Mouse (Mus musculus) neural tube, embryonic 11.5 days (tissue): ENCODE data around the gene Phyh. TPM values are rescaled to one million over a fixed set of nuclear protein-coding genes. Genes with fewer than 3 reads are reported as not detected.

Source experiments
- ATAC-seq: fragments of 200-750 bp; cut with Nextera tagmentation; 2 replicates; pipeline ENCODE4 v1.8.0; 2017; ENCODE audit warnings: moderate number of reproducible peaks, mild to moderate bottlenecking, moderate TSS enrichment, moderate library complexity; ENCODE audit not compliant: insufficient read depth, low FRiP score, low TSS enrichment
- DNase-seq: peaks from one replicate; pipeline ENCODE4 v3.0.0-alpha.2; 2015; ENCODE audit warnings: low spot score
- H3K27ac ChIP-seq: fragments of 300-500 bp; sonication (generic); 2 replicates; pipeline ENCODE4 v1.5.1; 2014; ENCODE audit warnings: low read depth, mild to moderate bottlenecking, low read length
- H3K27me3 ChIP-seq: fragments of 300-500 bp; sonication (generic); 2 replicates; pipeline ENCODE4 v1.6.1; 2014; ENCODE audit warnings: mild to moderate bottlenecking, low read length, mixed read lengths; ENCODE audit not compliant: control insufficient read depth, insufficient read depth
- H3K36me3 ChIP-seq: fragments of 300-500 bp; sonication (generic); 2 replicates; pipeline ENCODE4 v1.6.1; 2014; ENCODE audit warnings: mild to moderate bottlenecking, low read length, moderate library complexity, mixed read lengths; ENCODE audit not compliant: control insufficient read depth, insufficient read depth
- H3K4me1 ChIP-seq: fragments of 300-500 bp; sonication (generic); 2 replicates; pipeline ENCODE4 v1.6.1; 2014; ENCODE audit warnings: low read length, mixed read lengths; ENCODE audit not compliant: control insufficient read depth, insufficient read depth
- H3K4me2 ChIP-seq: fragments of 300-500 bp; sonication (generic); 2 replicates; pipeline ENCODE4 v1.6.1; 2014; ENCODE audit warnings: low read depth, mild to moderate bottlenecking, moderate library complexity
- H3K4me3 ChIP-seq: fragments of 300-500 bp; sonication (generic); 2 replicates; pipeline ENCODE4 v1.5.1; 2014; ENCODE audit warnings: low read depth, low read length
- H3K9ac ChIP-seq: fragments of 300-500 bp; sonication (generic); 2 replicates; pipeline ENCODE4 v1.6.1; 2014; ENCODE audit warnings: mild to moderate bottlenecking, low read length
- H3K9me3 ChIP-seq: fragments of 300-500 bp; sonication (generic); 2 replicates; pipeline ENCODE4 v1.6.1; 2016; ENCODE audit warnings: low read length; ENCODE audit not compliant: control insufficient read depth
- whole genome bisulfite sequencing: fragments of 180-500 bp; shearing (Covaris S2); extraction: QIAGEN DNeasy Blood & Tissue Kit; methylation state at CpG from one replicate; pipeline ENCODE4 v1.1.7; 2014; 5-methylcytosine and 5-hydroxymethylcytosine counted together
- polyA plus RNA-seq: library from polyadenylated mRNA; unstranded; fragments of >200 nt; fragmentation: Nextera tagmentation; extraction: Ambion mirVana; gene quantifications from 2 replicates; pipeline ENCODE4 v1.2.1, GENCODE M21; 2014

The Phyh gene
- polyA plus RNA-seq, 1 experiment from 2014 or later = 39.5 TPM

GRCm38 (mm10) chr2:4909909-4910308 is 8.9 kb upstream of the Phyh start:
- DNase-seq = no peak
- no peak overlapping the region for H3K9ac ChIP-seq
- WGBS = 79% methylated on average over 6 of the region's 6 CpGs
- ATAC-seq = no peak
- no peaks in the 10 kb centered on the region for H3K27me3 ChIP-seq
- no peak overlapping the region for H3K4me3 ChIP-seq
- no peaks in the 10 kb centered on the region for H3K9me3 ChIP-seq
- H3K4me1 ChIP-seq = no peaks in the 10 kb centered on the region
- H3K27ac ChIP-seq = no peak overlapping the region
- H3K4me2 ChIP-seq = no peak overlapping the region
- peaks cover 13% of the 10 kb centered on the region for H3K36me3 ChIP-seq

DNA sequence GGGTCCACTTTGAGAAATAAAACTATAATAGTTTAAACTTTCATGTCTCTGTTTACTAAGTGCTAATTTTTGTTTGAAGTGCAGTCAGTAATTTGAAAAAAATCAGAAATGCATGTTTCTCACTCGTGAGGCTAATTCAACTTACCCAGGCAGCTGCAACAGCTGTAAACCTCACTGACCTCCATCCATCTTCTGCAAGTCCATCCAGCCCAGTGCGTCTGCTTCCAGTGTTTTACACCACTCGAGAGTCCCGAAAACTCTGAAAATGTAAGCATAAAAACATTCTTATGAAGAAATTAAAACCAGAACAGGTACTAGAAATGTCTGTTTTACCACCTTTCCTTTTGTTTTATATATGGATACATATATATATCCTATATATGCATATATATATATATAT is 8.3 kb upstream of the Phyh start:
- H3K4me3 ChIP-seq = no peak overlapping the region
- no peaks in the 10 kb centered on the region for H3K4me1 ChIP-seq
- no peaks in the 10 kb centered on the region for H3K9me3 ChIP-seq
- no peak overlapping the region for H3K9ac ChIP-seq
- no peaks in the 10 kb centered on the region for H3K27me3 ChIP-seq
- no peak overlapping the region for H3K27ac ChIP-seq
- no peak for DNase-seq
- H3K4me2 ChIP-seq = no peak overlapping the region
- H3K36me3 ChIP-seq = peaks cover 11% of the 10 kb centered on the region
- ATAC-seq = no peak
- WGBS = 79% methylated on average over 4 of the region's 4 CpGs

- no peak overlapping the region for H3K4me2 ChIP-seq
- no peaks in the 10 kb centered on the region for H3K27me3 ChIP-seq
- H3K4me1 ChIP-seq = no peaks in the 10 kb centered on the region
- DNase-seq = no peak
- 76% methylated on average over 7 of the region's 7 CpGs for WGBS
- no peak for ATAC-seq
- H3K36me3 ChIP-seq = no peaks in the 10 kb centered on the region
- H3K9me3 ChIP-seq = no peaks in the 10 kb centered on the region
- no peak overlapping the region for H3K9ac ChIP-seq
- H3K27ac ChIP-seq = no peak overlapping the region
- no peak overlapping the region for H3K4me3 ChIP-seq
Measured at GRCm38 (mm10) chr2:4913949-4914348, 4.9 kb upstream of the Phyh start.

GRCm38 (mm10) chr2:4916037-4916436 is 2.8 kb upstream of the Phyh start:
- H3K4me3 ChIP-seq = no peak overlapping the region
- 85% methylated on average over 5 of the region's 6 CpGs for WGBS
- H3K4me1 ChIP-seq = no peaks in the 10 kb centered on the region; the same call in 1 of the 2 replicates
- H3K36me3 ChIP-seq = no peaks in the 10 kb centered on the region
- ATAC-seq (no peak), DNase-seq (no peak)
- no peaks in the 10 kb centered on the region for H3K27me3 ChIP-seq
- no peak overlapping the region for H3K9ac ChIP-seq
- H3K9me3 ChIP-seq = no peaks in the 10 kb centered on the region
- H3K27ac ChIP-seq = no peak overlapping the region
- H3K4me2 ChIP-seq = no peak overlapping the region

DNA sequence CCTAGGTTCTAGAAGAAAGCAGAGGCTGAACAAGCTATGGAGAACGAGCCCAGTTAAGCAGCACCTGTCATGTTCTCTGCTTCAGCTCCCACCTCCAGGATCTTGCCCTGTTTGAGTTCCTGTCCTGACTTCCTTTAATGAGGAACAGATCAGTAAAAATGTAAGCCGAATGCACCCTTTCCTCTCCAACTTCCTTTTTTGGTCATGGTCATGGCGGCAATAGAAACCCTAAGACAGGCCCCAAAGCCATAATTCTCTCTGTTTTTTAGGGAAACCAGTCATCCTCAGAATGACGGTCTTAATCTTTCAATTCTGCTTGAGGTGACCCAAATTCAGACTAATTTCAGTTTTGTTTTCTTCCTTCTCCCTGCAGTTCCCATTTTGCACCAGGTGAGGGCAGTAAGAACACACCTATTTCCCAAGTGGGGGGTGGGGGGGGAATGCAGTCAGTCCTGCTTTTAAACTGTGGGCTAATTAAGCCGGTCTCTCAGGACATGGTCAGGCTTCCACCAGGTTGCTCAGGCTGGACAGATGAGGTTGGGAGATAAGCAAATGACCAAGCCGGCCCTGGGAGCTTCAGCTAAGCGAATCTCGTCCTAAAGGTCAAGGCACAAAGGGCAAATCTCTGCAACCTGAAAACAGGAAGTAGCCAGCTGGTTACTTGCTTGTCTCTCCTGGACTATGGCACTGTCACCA is 1.3 kb upstream of the Phyh start:
- no peaks in the 10 kb centered on the region; the same call in 1 of the 2 replicates for H3K4me1 ChIP-seq
- no peak overlapping the region for H3K4me3 ChIP-seq
- H3K9ac ChIP-seq = no peak overlapping the region
- H3K27ac ChIP-seq = no peak overlapping the region
- H3K4me2 ChIP-seq = no peak overlapping the region
- no peaks in the 10 kb centered on the region for H3K9me3 ChIP-seq
- ATAC-seq (no peak), DNase-seq (peak; percentile 65)
- H3K36me3 ChIP-seq = no peaks in the 10 kb centered on the region
- 22% methylated on average over 8 of the region's 8 CpGs for WGBS
- no peaks in the 10 kb centered on the region for H3K27me3 ChIP-seq

GRCm38 (mm10) chr2:4921019-4921418 is 2.2 kb downstream of the Phyh start:
- WGBS = 73% methylated on average over 5 of the region's 5 CpGs
- H3K4me1 ChIP-seq = no peaks in the 10 kb centered on the region; the same call in 1 of the 2 replicates
- no peak for DNase-seq
- no peak overlapping the region for H3K9ac ChIP-seq
- H3K36me3 ChIP-seq = no peaks in the 10 kb centered on the region
- no peak overlapping the region for H3K4me3 ChIP-seq
- no peaks in the 10 kb centered on the region for H3K27me3 ChIP-seq
- H3K27ac ChIP-seq = no peak overlapping the region
- no peaks in the 10 kb centered on the region for H3K9me3 ChIP-seq
- H3K4me2 ChIP-seq = no peak overlapping the region
- no peak for ATAC-seq

- no peaks in the 10 kb centered on the region for H3K27me3 ChIP-seq
- H3K36me3 ChIP-seq = no peaks in the 10 kb centered on the region
- no peaks in the 10 kb centered on the region for H3K9me3 ChIP-seq
- H3K4me2 ChIP-seq = no peak overlapping the region
- ATAC-seq = no peak
- WGBS = 75% methylated on average over 7 of the region's 7 CpGs
- H3K4me3 ChIP-seq = no peak overlapping the region
- no peak for DNase-seq
- no peaks in the 10 kb centered on the region; the same call in 1 of the 2 replicates for H3K4me1 ChIP-seq
- no peak overlapping the region for H3K9ac ChIP-seq
- no peak overlapping the region for H3K27ac ChIP-seq
Measured at GRCm38 (mm10) chr2:4922476-4923164, 3.8 kb downstream of the Phyh start.

GRCm38 (mm10) chr2:4927391-4927790 is 8.6 kb downstream of the Phyh start:
- WGBS = 92% methylated on average over 3 of the region's 3 CpGs
- Histone ChIP-seq H3K4me3 (no peak overlapping the region), H3K36me3 (0 out of 2 replicates have a peak, but pooled peaks cover 2% of the 10 kb centered on the region), H3K27ac (no peak overlapping the region), H3K27me3 (no peaks in the 10 kb centered on the region), H3K4me2 (no peak overlapping the region), H3K4me1 (no peaks in the 10 kb centered on the region), H3K9ac (no peak overlapping the region), H3K9me3 (no peaks in the 10 kb centered on the region)
- DNase-seq (no peak), ATAC-seq (no peak)

- 84% methylated on average over 2 of the region's 2 CpGs for WGBS
- no peaks in the 10 kb centered on the region for H3K4me1 ChIP-seq
- H3K4me2 ChIP-seq = no peak overlapping the region
- H3K27me3 ChIP-seq = no peaks in the 10 kb centered on the region
- no peak overlapping the region for H3K27ac ChIP-seq
- H3K36me3 ChIP-seq = 0 out of 2 replicates have a peak, but pooled peaks cover 2% of the 10 kb centered on the region
- ATAC-seq (no peak), DNase-seq (no peak)
- no peaks in the 10 kb centered on the region for H3K9me3 ChIP-seq
- H3K4me3 ChIP-seq = no peak overlapping the region
- H3K9ac ChIP-seq = no peak overlapping the region
Measured at GRCm38 (mm10) chr2:4929230-4929629, 10.4 kb downstream of the Phyh start.
